Mouse (Mus musculus) adrenal gland, adult 10 weeks (tissue): ENCODE data around the gene Sipa1l1. TPM values are rescaled to one million over a fixed set of nuclear protein-coding genes. Genes with fewer than 3 reads are reported as not detected.

Source experiments
- polyA plus RNA-seq: library from polyadenylated mRNA; stranded (reverse); fragments of 350-450 nt; fragmentation: Illumina TruSeq; extraction: RNeasy Lipid Tissue Mini Kit (QIAGEN cat#74804); gene quantifications from one replicate; pipeline ENCODE4 v1.2.3, GENCODE M21; 2014; ENCODE audit warnings: low read depth, low replicate concordance

The Sipa1l1 gene
- 5.8 TPM for polyA plus RNA-seq

DNA sequence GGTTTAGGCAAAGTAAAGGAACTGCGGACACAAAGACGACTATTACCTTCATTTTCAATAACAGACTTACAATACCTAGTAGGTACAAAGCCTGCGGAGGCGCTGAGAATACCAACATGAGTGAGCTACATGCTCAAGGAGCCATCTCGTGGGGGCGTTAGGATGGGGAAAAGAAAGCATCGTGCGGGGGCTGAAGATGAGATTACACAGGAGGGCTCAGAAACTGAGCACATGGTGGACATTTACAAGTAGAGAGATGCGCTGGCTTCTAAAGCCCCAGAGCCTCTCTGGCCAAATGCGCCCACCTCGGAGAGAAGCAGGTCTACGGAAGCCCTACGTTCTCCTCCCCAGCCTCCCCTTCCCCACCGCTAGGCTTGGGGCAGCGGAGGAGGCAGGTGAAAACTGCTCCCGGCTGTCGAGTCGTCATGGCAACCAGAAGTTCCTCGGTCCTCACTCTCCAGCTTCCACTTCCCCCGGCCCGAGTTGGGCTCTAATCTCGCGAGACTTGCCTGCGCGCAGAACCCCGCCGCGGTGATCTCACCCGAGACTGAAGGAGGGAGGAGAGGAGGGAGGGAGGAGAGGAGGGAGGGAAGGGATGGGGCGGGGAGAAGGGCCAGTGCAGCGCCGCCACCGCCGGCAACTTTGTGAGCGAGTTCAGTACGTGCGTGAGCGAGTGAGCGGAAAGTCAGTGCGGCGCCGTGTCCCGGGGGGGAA is at the start of gene Sipa1l1:
Gene Sipa1l1, plus strand, starts transcription at position 501 of the 714 bp plus-strand sequence.

